Mouse (Mus musculus) brain, embryonic 14.5 days (tissue): ENCODE results near the gene Naxd.

ENCODE experiments used
- CTCF ChIP-seq: fragments of 200-500 bp; IDR thresholded peaks from 2 replicates; pipeline ENCODE4 v1.5.1; 2012; ENCODE audit warnings: inconsistent platforms, mild to moderate bottlenecking, moderate library complexity, borderline replicate concordance; ENCODE audit not compliant: insufficient read depth, insufficient read length; ENCODE audit errors: extremely low read depth
- POLR2A ChIP-seq: fragments of 200-500 bp; IDR thresholded peaks from 2 replicates; pipeline ENCODE4 v1.6.1; 2012; ENCODE audit warnings: mild to moderate bottlenecking, inconsistent platforms, borderline replicate concordance; ENCODE audit not compliant: poor library complexity, insufficient read depth, insufficient read length, severe bottlenecking; ENCODE audit errors: extremely low read depth

DNA sequence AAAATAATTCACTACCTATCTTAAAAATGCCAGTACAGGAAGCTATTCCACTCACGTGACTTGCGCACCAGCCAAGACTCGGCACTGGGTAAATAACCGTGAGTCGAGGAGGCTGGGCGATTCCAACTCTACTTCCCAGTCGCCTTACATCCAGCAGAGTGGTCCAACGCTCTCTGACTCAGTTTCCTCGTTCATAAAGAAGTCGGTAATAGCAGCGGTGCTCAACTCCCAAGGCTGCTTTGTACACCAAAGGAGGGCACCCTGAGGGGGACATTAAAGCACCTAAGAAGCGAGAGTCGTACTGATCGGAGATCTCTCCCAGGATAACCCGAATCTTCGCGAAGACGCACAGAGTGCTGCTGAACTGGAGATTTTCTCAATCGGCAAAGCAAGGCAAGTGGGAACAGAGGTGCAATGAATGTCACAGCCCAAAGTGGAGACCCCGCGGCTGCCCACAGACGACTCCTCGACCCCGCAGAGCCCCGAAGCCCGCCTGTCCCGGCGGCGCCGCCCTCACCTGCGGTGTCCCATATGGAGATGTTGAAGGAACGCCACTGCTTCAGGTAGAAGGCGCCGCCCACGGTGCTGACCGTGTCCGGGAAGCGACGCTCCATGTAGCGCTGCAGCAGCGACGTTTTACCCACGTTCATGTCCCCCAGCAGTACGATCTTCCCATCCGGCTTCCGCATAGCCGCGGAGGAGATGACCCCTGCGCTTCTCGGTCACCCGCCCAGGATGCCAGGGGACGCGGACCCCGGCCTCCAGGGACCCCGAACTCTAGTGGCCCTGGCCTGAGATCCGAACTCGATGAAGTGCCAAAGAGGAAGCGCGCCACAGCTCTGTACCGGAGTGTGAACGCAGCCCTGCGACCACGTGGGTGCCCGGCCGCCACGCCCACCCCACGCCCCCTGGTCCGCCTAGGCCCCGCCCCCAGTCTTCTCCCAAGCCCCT, 19.2 kb upstream of the Naxd start, which contains the start of gene Rab20:
- no peak for TF ChIP-seq POLR2A
- no peak for TF ChIP-seq CTCF
